Mouse (Mus musculus): ENCODE data around the gene Tmem255a. TPM values are rescaled to one million over a fixed set of nuclear protein-coding genes. Genes with fewer than 3 reads are reported as not detected.

Gene Tmem255a
- polyA plus RNA-seq (2015; fragmentation: Nextera tagmentation; extraction: Ambion mirVana): 27.3 and 29.4 TPM in 2 replicates

GRCm38 (mm10) chrX:38251851-38252571, at the start of gene Tmem255a:
TSS of gene Tmem255a (minus strand) at chrX:38252439.
- Histone ChIP-seq H3K27me3 (ENCODE audit: insufficient read depth, low read length) (peaks cover 3% of the 10 kb centered on the region; the same call in 1 of the 2 replicates), H3K4me2 (replicated peaks; ENCODE audit: low read depth, low read length) (peak within 1 kb of the TSS; percentile 60), H3K9ac (replicated peaks; ENCODE audit: low read length) (0 out of 2 replicates have a peak within 1 kb of the TSS, but pooled peaks have one; percentile 31), H3K27ac (ENCODE audit: low read length) (no peak within 1 kb of the TSS), H3K36me3 (ENCODE audit: insufficient read depth, low read length) (no peaks in the 10 kb centered on the region), H3K4me1 (ENCODE audit: insufficient read depth, low read length) (no peaks in the 10 kb centered on the region), H3K4me3 (ENCODE audit: low read length) (peak within 1 kb of the TSS; percentile 45), H3K9me3 (ENCODE audit: low read length) (no peaks in the 10 kb centered on the region)
- peak; percentile 76 for ATAC-seq (ENCODE audit: low FRiP score, low TSS enrichment)
- 32% methylated on average over 23 of the region's 27 CpGs for WGBS

- 22% methylated on average over 2 of the region's 2 CpGs for WGBS
- H3K27ac ChIP-seq (ENCODE audit: low read length): no peak overlapping the region
- H3K4me3 ChIP-seq (ENCODE audit: low read length): no peak overlapping the region
- no peak overlapping the region for H3K4me2 ChIP-seq (replicated peaks; ENCODE audit: low read depth, low read length)
- H3K9me3 ChIP-seq (ENCODE audit: low read length): no peaks in the 10 kb centered on the region
- peaks cover 8% of the 10 kb centered on the region; the same call in 1 of the 2 replicates for H3K27me3 ChIP-seq (ENCODE audit: insufficient read depth, low read length)
- H3K9ac ChIP-seq (replicated peaks; ENCODE audit: low read length): no peak overlapping the region
- H3K4me1 ChIP-seq (ENCODE audit: insufficient read depth, low read length): no peaks in the 10 kb centered on the region
- no peak for ATAC-seq (ENCODE audit: low FRiP score, low TSS enrichment)
- no peaks in the 10 kb centered on the region for H3K36me3 ChIP-seq (ENCODE audit: insufficient read depth, low read length)
These were observed 7.4 kb upstream of the Tmem255a start for GRCm38 (mm10) chrX:38259610-38260009.

- H3K4me1 ChIP-seq (ENCODE audit: insufficient read depth, low read length): no peaks in the 10 kb centered on the region
- 22% methylated on average over 18 of the region's 18 CpGs for WGBS
- peak overlapping the region; percentile 60 for H3K4me2 ChIP-seq (replicated peaks; ENCODE audit: low read depth, low read length)
- H3K36me3 ChIP-seq (ENCODE audit: insufficient read depth, low read length): no peaks in the 10 kb centered on the region
- H3K4me3 ChIP-seq (ENCODE audit: low read length): peak overlapping the region; percentile 45
- no peaks in the 10 kb centered on the region for H3K9me3 ChIP-seq (ENCODE audit: low read length)
- ATAC-seq (ENCODE audit: low FRiP score, low TSS enrichment): 0 out of 2 replicates have a peak, but pooled peaks have one; percentile 28
- no peaks in the 10 kb centered on the region; the same call in 1 of the 2 replicates for H3K27me3 ChIP-seq (ENCODE audit: insufficient read depth, low read length)
- H3K27ac ChIP-seq (ENCODE audit: low read length): no peak overlapping the region
- H3K9ac ChIP-seq (replicated peaks; ENCODE audit: low read length): no peak overlapping the region
These were observed 1.8 kb downstream of the Tmem255a start for GRCm38 (mm10) chrX:38250352-38250950.

- no peaks in the 10 kb centered on the region; the same call in 1 of the 2 replicates for H3K27me3 ChIP-seq (ENCODE audit: insufficient read depth, low read length)
- WGBS: 24% methylated on average over 16 of the region's 16 CpGs
- ATAC-seq (ENCODE audit: low FRiP score, low TSS enrichment): peak; percentile 31; the same call in 1 of the 2 replicates
- peak overlapping the region; percentile 45; the same call in 1 of the 2 replicates for H3K4me3 ChIP-seq (ENCODE audit: low read length)
- H3K9me3 ChIP-seq (ENCODE audit: low read length): no peaks in the 10 kb centered on the region
- no peaks in the 10 kb centered on the region for H3K36me3 ChIP-seq (ENCODE audit: insufficient read depth, low read length)
- H3K4me1 ChIP-seq (ENCODE audit: insufficient read depth, low read length): no peaks in the 10 kb centered on the region
- H3K4me2 ChIP-seq (replicated peaks; ENCODE audit: low read depth, low read length): peak overlapping the region; percentile 60
- H3K27ac ChIP-seq (ENCODE audit: low read length): no peak overlapping the region
- H3K9ac ChIP-seq (replicated peaks; ENCODE audit: low read length): no peak overlapping the region
These were observed 2.4 kb downstream of the Tmem255a start for GRCm38 (mm10) chrX:38249640-38250351.

- 36% methylated on average over 5 of the region's 5 CpGs for WGBS
- no peak overlapping the region for H3K4me2 ChIP-seq (replicated peaks; ENCODE audit: low read depth, low read length)
- no peaks in the 10 kb centered on the region for H3K36me3 ChIP-seq (ENCODE audit: insufficient read depth, low read length)
- ATAC-seq (ENCODE audit: low FRiP score, low TSS enrichment): no peak
- H3K4me1 ChIP-seq (ENCODE audit: insufficient read depth, low read length): no peaks in the 10 kb centered on the region
- H3K27me3 ChIP-seq (ENCODE audit: insufficient read depth, low read length): no peaks in the 10 kb centered on the region; the same call in 1 of the 2 replicates
- H3K27ac ChIP-seq (ENCODE audit: low read length): no peak overlapping the region
- H3K9ac ChIP-seq (replicated peaks; ENCODE audit: low read length): no peak overlapping the region
- H3K9me3 ChIP-seq (ENCODE audit: low read length): no peaks in the 10 kb centered on the region
- no peak overlapping the region for H3K4me3 ChIP-seq (ENCODE audit: low read length)
These were observed 4.6 kb downstream of the Tmem255a start for GRCm38 (mm10) chrX:38247601-38248000.

- ATAC-seq (ENCODE audit: low FRiP score, low TSS enrichment): peak; percentile 64
- no peak overlapping the region for H3K27ac ChIP-seq (ENCODE audit: low read length)
- no peaks in the 10 kb centered on the region for H3K4me1 ChIP-seq (ENCODE audit: insufficient read depth, low read length)
- 38% methylated on average over 6 of the region's 6 CpGs for WGBS
- no peaks in the 10 kb centered on the region for H3K36me3 ChIP-seq (ENCODE audit: insufficient read depth, low read length)
- no peak overlapping the region for H3K9ac ChIP-seq (replicated peaks; ENCODE audit: low read length)
- no peaks in the 10 kb centered on the region for H3K9me3 ChIP-seq (ENCODE audit: low read length)
- H3K27me3 ChIP-seq (ENCODE audit: insufficient read depth, low read length): no peaks in the 10 kb centered on the region; the same call in 1 of the 2 replicates
- no peak overlapping the region for H3K4me3 ChIP-seq (ENCODE audit: low read length)
- H3K4me2 ChIP-seq (replicated peaks; ENCODE audit: low read depth, low read length): no peak overlapping the region
These were observed 5.1 kb downstream of the Tmem255a start for GRCm38 (mm10) chrX:38247108-38247507.

- no peak for ATAC-seq (ENCODE audit: low FRiP score, low TSS enrichment)
- H3K27ac ChIP-seq (ENCODE audit: low read length): no peak overlapping the region
- no peak overlapping the region for H3K9ac ChIP-seq (replicated peaks; ENCODE audit: low read length)
- no peaks in the 10 kb centered on the region for H3K4me1 ChIP-seq (ENCODE audit: insufficient read depth, low read length)
- H3K9me3 ChIP-seq (ENCODE audit: low read length): no peaks in the 10 kb centered on the region
- no peak overlapping the region for H3K4me2 ChIP-seq (replicated peaks; ENCODE audit: low read depth, low read length)
- H3K4me3 ChIP-seq (ENCODE audit: low read length): no peak overlapping the region
- H3K27me3 ChIP-seq (ENCODE audit: insufficient read depth, low read length): no peaks in the 10 kb centered on the region
- 40% methylated on average over 2 of the region's 2 CpGs for WGBS
- no peaks in the 10 kb centered on the region for H3K36me3 ChIP-seq (ENCODE audit: insufficient read depth, low read length)
These were observed 14.5 kb downstream of the Tmem255a start for GRCm38 (mm10) chrX:38237731-38238130.

GRCm38 (mm10) chrX:38229888-38230287, 22.4 kb downstream of the Tmem255a start:
- H3K27me3 ChIP-seq (ENCODE audit: insufficient read depth, low read length): no peaks in the 10 kb centered on the region; the same call in 1 of the 2 replicates
- no peak overlapping the region for H3K27ac ChIP-seq (ENCODE audit: low read length)
- no peak overlapping the region for H3K9ac ChIP-seq (replicated peaks; ENCODE audit: low read length)
- no peak overlapping the region for H3K4me2 ChIP-seq (replicated peaks; ENCODE audit: low read depth, low read length)
- no peak overlapping the region for H3K4me3 ChIP-seq (ENCODE audit: low read length)
- no peaks in the 10 kb centered on the region for H3K4me1 ChIP-seq (ENCODE audit: insufficient read depth, low read length)
- H3K36me3 ChIP-seq (ENCODE audit: insufficient read depth, low read length): no peaks in the 10 kb centered on the region
- no peak for ATAC-seq (ENCODE audit: low FRiP score, low TSS enrichment)
- 90% methylated on average over 1 of the region's 1 CpGs for WGBS
- H3K9me3 ChIP-seq (ENCODE audit: low read length): no peaks in the 10 kb centered on the region

GRCm38 (mm10) chrX:38222757-38223156, 29.5 kb downstream of the Tmem255a start:
- no peak overlapping the region for H3K4me3 ChIP-seq (ENCODE audit: low read length)
- 59% methylated on average over 2 of the region's 2 CpGs for WGBS
- H3K4me1 ChIP-seq (ENCODE audit: insufficient read depth, low read length): no peaks in the 10 kb centered on the region
- H3K4me2 ChIP-seq (replicated peaks; ENCODE audit: low read depth, low read length): no peak overlapping the region
- ATAC-seq (ENCODE audit: low FRiP score, low TSS enrichment): no peak
- H3K36me3 ChIP-seq (ENCODE audit: insufficient read depth, low read length): no peaks in the 10 kb centered on the region
- H3K9me3 ChIP-seq (ENCODE audit: low read length): no peaks in the 10 kb centered on the region
- H3K27ac ChIP-seq (ENCODE audit: low read length): no peak overlapping the region
- H3K27me3 ChIP-seq (ENCODE audit: insufficient read depth, low read length): no peaks in the 10 kb centered on the region
- no peak overlapping the region for H3K9ac ChIP-seq (replicated peaks; ENCODE audit: low read length)

All from kidney, embryonic 16.5 days (tissue).